Mouse (Mus musculus) myocyte (in vitro differentiated cells): ENCODE measurements at regions not wholly inside any gene's neighbourhood (a gene's known extent, or its start where the extent isn't known, plus 50 kb on each side); places are given as distances from the start of the nearest gene placed in this dataset.

Experiments
- H3K27me3 ChIP-seq: one replicate; pipeline ENCODE4 v1.6.1; 2011; ENCODE audit not compliant: control insufficient read depth, insufficient read depth, insufficient read length
- H3K36me3 ChIP-seq: one replicate; pipeline ENCODE4 v1.6.1; 2011; ENCODE audit not compliant: control insufficient read depth, insufficient read depth
- H3K4me2 ChIP-seq: one replicate; pipeline ENCODE4 v1.6.1; 2011; ENCODE audit warnings: low read depth, control low read depth
- H3K4me3 ChIP-seq: one replicate; pipeline ENCODE4 v1.5.1; 2011; ENCODE audit warnings: mild to moderate bottlenecking, control low read depth, moderate library complexity
- H3K79me2 ChIP-seq: one replicate; pipeline ENCODE4 v1.6.1; 2011; ENCODE audit not compliant: control insufficient read depth, insufficient read depth
- H3ac ChIP-seq: one replicate; pipeline ENCODE4 v1.6.1; 2011; ENCODE audit not compliant: control insufficient read depth, insufficient read length
- CEBPB ChIP-seq: IDR thresholded peaks from 2 replicates; pipeline ENCODE4 v1.6.1; 2011; ENCODE audit warnings: mild to moderate bottlenecking, moderate library complexity; ENCODE audit not compliant: poor library complexity, insufficient read depth, severe bottlenecking
- E2F4 ChIP-seq: IDR thresholded peaks from one replicate; pipeline ENCODE4 v1.6.1; 2011; ENCODE audit warnings: mild to moderate bottlenecking, control low read depth, moderate library complexity; ENCODE audit not compliant: insufficient read depth
- MAX ChIP-seq: IDR thresholded peaks from one replicate; pipeline ENCODE4 v1.6.1; 2011; ENCODE audit warnings: low read depth, mild to moderate bottlenecking, control low read depth
- MYOD1 ChIP-seq, 3 experiments: IDR thresholded peaks; one replicate each; pipeline ENCODE4 v1.6.1; 2011; ENCODE audit warnings: control low read depth in 2 of 3, low read depth in 2 of 3, mild to moderate bottlenecking in 2 of 3, moderate library complexity in 1 of 3; ENCODE audit not compliant: insufficient read length in 2 of 3, control insufficient read depth in 1 of 3
- MYOG ChIP-seq, 3 experiments: IDR thresholded peaks; one replicate each; pipeline ENCODE4 v1.6.1; 2011; ENCODE audit warnings: control low read depth in 2 of 3, low read depth in 2 of 3, mild to moderate bottlenecking in 2 of 3; ENCODE audit not compliant: insufficient read length in 2 of 3, control insufficient read depth in 1 of 3, insufficient read depth in 1 of 3
- POLR2A ChIP-seq: IDR thresholded peaks from one replicate; pipeline ENCODE4 v1.6.1; 2011; ENCODE audit warnings: low read depth, mild to moderate bottlenecking, control low read depth, moderate library complexity; ENCODE audit not compliant: insufficient read length
- POLR2AphosphoS2 ChIP-seq: IDR thresholded peaks from one replicate; pipeline ENCODE4 v1.6.1; 2011; ENCODE audit warnings: low read depth, control low read depth; ENCODE audit not compliant: insufficient read length
- REST ChIP-seq: IDR thresholded peaks from one replicate; pipeline ENCODE4 v1.6.1; 2011; ENCODE audit warnings: mild to moderate bottlenecking, control low read depth, moderate library complexity; ENCODE audit not compliant: insufficient read depth, insufficient read length
- SRF ChIP-seq: IDR thresholded peaks from one replicate; pipeline ENCODE4 v1.6.1; 2011; ENCODE audit warnings: low read depth; ENCODE audit not compliant: control insufficient read depth, insufficient read length
- TCF12 ChIP-seq: IDR thresholded peaks from one replicate; pipeline ENCODE4 v1.6.1; 2011; ENCODE audit warnings: mild to moderate bottlenecking, control low read depth; ENCODE audit not compliant: poor library complexity, insufficient read depth, severe bottlenecking
- TCF3 ChIP-seq: IDR thresholded peaks from one replicate; pipeline ENCODE4 v1.6.1; 2011; ENCODE audit warnings: low read depth, control low read depth; ENCODE audit not compliant: insufficient read length
- USF1 ChIP-seq: IDR thresholded peaks from one replicate; pipeline ENCODE4 v1.6.1; 2011; ENCODE audit warnings: low read depth, mild to moderate bottlenecking, control low read depth, moderate library complexity

GRCm38 (mm10) chr16:51169294-51169693, 578.3 kb upstream of the Ccdc54 start:
- Histone ChIP-seq H3K79me2 (no peaks in the 10 kb centered on the region), H3K27me3 (no peaks in the 10 kb centered on the region), H3K4me3 (no peak overlapping the region), H3ac (no peak overlapping the region), H3K4me2 (no peak overlapping the region), H3K36me3 (no peaks in the 10 kb centered on the region)
- TF ChIP-seq CEBPB (no peak), POLR2A (no peak), USF1 (no peak), TCF3 (no peak)

- Histone ChIP-seq H3K4me3 (no peak overlapping the region), H3K27me3 (no peaks in the 10 kb centered on the region), H3K36me3 (no peaks in the 10 kb centered on the region), H3K4me2 (no peak overlapping the region), H3ac (no peak overlapping the region), H3K79me2 (no peaks in the 10 kb centered on the region)
- TF ChIP-seq E2F4, result no peak
- no peak for TF ChIP-seq TCF12
- TF ChIP-seq CEBPB, result no peak
- no peak for TF ChIP-seq POLR2AphosphoS2
- no peak for TF ChIP-seq MYOD1 (IDR thresholded peaks at IDR 0.05; ENCODE audit: control insufficient read depth in 1 of 3, insufficient read length in 2 of 3, low read depth in 2 of 3)
- no peak for TF ChIP-seq TCF3
- no peak for TF ChIP-seq USF1
- TF ChIP-seq SRF, result no peak
- TF ChIP-seq MYOG (IDR thresholded peaks at IDR 0.05; ENCODE audit: control insufficient read depth in 1 of 3, insufficient read depth in 1 of 3, insufficient read length in 2 of 3, low read depth in 2 of 3), result no peak
- TF ChIP-seq MAX, result no peak
- TF ChIP-seq REST, result no peak
- TF ChIP-seq POLR2A, result no peak
Measured at GRCm38 (mm10) chr16:51160768-51161167, 569.8 kb upstream of the Ccdc54 start.

GRCm38 (mm10) chr16:51138575-51138974, 547.6 kb upstream of the Ccdc54 start:
- H3K27me3 ChIP-seq, result no peaks in the 10 kb centered on the region
- H3ac ChIP-seq, result no peak overlapping the region
- no peaks in the 10 kb centered on the region for H3K36me3 ChIP-seq
- TF ChIP-seq TCF12, result no peak
- no peak for TF ChIP-seq POLR2A
- TF ChIP-seq USF1, result no peak
- no peak for TF ChIP-seq MAX
- TF ChIP-seq E2F4, result no peak
- no peak for TF ChIP-seq SRF
- TF ChIP-seq MYOG (IDR thresholded peaks at IDR 0.05; ENCODE audit: control insufficient read depth in 1 of 3, insufficient read depth in 1 of 3, insufficient read length in 2 of 3, low read depth in 2 of 3), result no peak
- TF ChIP-seq MYOD1 (IDR thresholded peaks at IDR 0.05; ENCODE audit: control insufficient read depth in 1 of 3, insufficient read length in 2 of 3, low read depth in 2 of 3), result no peak
- no peak for TF ChIP-seq POLR2AphosphoS2
- no peak for TF ChIP-seq TCF3
- no peak for TF ChIP-seq REST
- H3K79me2 ChIP-seq, result no peaks in the 10 kb centered on the region
- H3K4me2 ChIP-seq, result no peak overlapping the region
- H3K4me3 ChIP-seq, result no peak overlapping the region

- no peak overlapping the region for H3ac ChIP-seq
- H3K36me3 ChIP-seq, result no peaks in the 10 kb centered on the region
- TF ChIP-seq TCF12 (no peak), SRF (no peak), MYOD1 (IDR thresholded peaks at IDR 0.05; ENCODE audit: control insufficient read depth in 1 of 3, insufficient read length in 2 of 3, low read depth in 2 of 3) (no peak), CEBPB (no peak), E2F4 (no peak), POLR2A (no peak), MAX (no peak), MYOG (IDR thresholded peaks at IDR 0.05; ENCODE audit: control insufficient read depth in 1 of 3, insufficient read depth in 1 of 3, insufficient read length in 2 of 3, low read depth in 2 of 3) (no peak), TCF3 (no peak), REST (no peak), USF1 (no peak), POLR2AphosphoS2 (no peak)
- H3K79me2 ChIP-seq, result no peaks in the 10 kb centered on the region
- H3K4me2 ChIP-seq, result no peak overlapping the region
- no peak overlapping the region for H3K4me3 ChIP-seq
- H3K27me3 ChIP-seq, result no peaks in the 10 kb centered on the region
Measured at GRCm38 (mm10) chr16:51119835-51120234, 528.9 kb upstream of the Ccdc54 start.

- Histone ChIP-seq H3K4me2 (no peak overlapping the region), H3K4me3 (no peak overlapping the region), H3K36me3 (no peaks in the 10 kb centered on the region), H3ac (no peak overlapping the region), H3K79me2 (no peaks in the 10 kb centered on the region), H3K27me3 (no peaks in the 10 kb centered on the region)
- TF ChIP-seq MYOD1 (IDR thresholded peaks at IDR 0.05; ENCODE audit: control insufficient read depth in 1 of 3, insufficient read length in 2 of 3, low read depth in 2 of 3) (no peak), MAX (no peak), POLR2AphosphoS2 (no peak), MYOG (IDR thresholded peaks at IDR 0.05; ENCODE audit: control insufficient read depth in 1 of 3, insufficient read depth in 1 of 3, insufficient read length in 2 of 3, low read depth in 2 of 3) (no peak), REST (no peak), SRF (no peak), TCF3 (no peak), POLR2A (no peak), USF1 (no peak), E2F4 (no peak), TCF12 (no peak), CEBPB (no peak)
Measured at GRCm38 (mm10) chr16:51118365-51118764, 527.4 kb upstream of the Ccdc54 start.
